10 mouse cellular contexts compared by ENCODE assay signal in the genomic region with DNA sequence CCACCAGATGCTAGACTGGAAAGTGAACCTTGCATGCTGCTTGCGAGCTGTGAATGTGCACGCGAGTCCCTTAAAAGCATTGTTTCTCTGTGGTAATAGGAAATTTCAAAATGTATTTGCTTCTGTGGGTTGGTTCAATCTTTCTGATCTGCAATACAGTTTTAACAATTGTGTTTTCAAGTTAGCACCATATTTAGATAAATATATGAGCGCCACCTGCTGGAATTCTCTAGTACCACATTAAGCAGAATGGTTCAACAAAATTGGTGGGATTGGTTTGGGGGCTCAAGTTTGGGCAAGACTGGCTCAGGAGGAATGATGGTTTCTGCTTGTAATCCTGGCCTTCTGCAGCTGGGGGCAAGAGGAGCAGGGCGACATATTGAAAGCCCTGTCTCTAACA. TPM values are rescaled to one million over a fixed set of nuclear protein-coding genes. Genes with fewer than 3 reads are reported as not detected.
DNase-seq lines count a peak whose midpoint lies in the region; ATAC-seq and TF ChIP-seq lines count a peak whose summit lies in the region.
"Had no signal": no experiment of that assay in that cellular context is flagged by ENCODE, and none has a peak within 500 bp of the region (broad histone marks: within the 10 kb centered on the region; RNA-seq: fewer than 3 reads in every experiment).

No protein-coding gene starts in this region.

- no peak overlapping the region for H3K27ac ChIP-seq in kidney, embryonic 16.5 days (ENCODE audit: low read length)
- no peak overlapping the region for H3K27ac ChIP-seq in limb, embryonic 10.5 days
- H3K27ac ChIP-seq in stomach, postnatal 0 days (replicated peaks), result no peak overlapping the region

- WGBS in kidney, embryonic 16.5 days, result 46% methylated on average over 5 of the region's 5 CpGs
- 52% methylated on average over 5 of the region's 5 CpGs for WGBS in limb, embryonic 10.5 days
- WGBS in stomach, postnatal 0 days, result 45% methylated on average over 5 of the region's 5 CpGs

- no peak for ATAC-seq in CD4-positive, CD25-positive, alpha-beta regulatory T cell, adult 4 months
- no peak for ATAC-seq in kidney, embryonic 16.5 days (ENCODE audit: low FRiP score, low TSS enrichment)
- no peak for ATAC-seq in stomach, postnatal 0 days (ENCODE audit: low FRiP score, low TSS enrichment)

- TF ChIP-seq EP300 in stomach, postnatal 0 days (optimal IDR thresholded peaks at IDR 0.05), result no peak

- no peaks in the 10 kb centered on the region for H3K9me3 ChIP-seq in kidney, embryonic 16.5 days (ENCODE audit: low read length)
- H3K9me3 ChIP-seq in limb, embryonic 10.5 days (replicated peaks), result no peaks in the 10 kb centered on the region
- H3K9me3 ChIP-seq in stomach, postnatal 0 days (ENCODE audit: control insufficient read depth, low read length), result no peaks in the 10 kb centered on the region

- no peak overlapping the region for H3K9ac ChIP-seq in kidney, embryonic 16.5 days (replicated peaks; ENCODE audit: low read length)
- no peak overlapping the region for H3K9ac ChIP-seq in stomach, postnatal 0 days (ENCODE audit: low read length)

- H3K36me3 ChIP-seq in kidney, embryonic 16.5 days (ENCODE audit: insufficient read depth, low read length), result no peaks in the 10 kb centered on the region
- no peaks in the 10 kb centered on the region for H3K36me3 ChIP-seq in limb, embryonic 10.5 days
- H3K36me3 ChIP-seq in stomach, postnatal 0 days (ENCODE audit: control insufficient read depth, insufficient read depth, low read length), result no peaks in the 10 kb centered on the region

- H3K4me1 ChIP-seq in kidney, embryonic 16.5 days (ENCODE audit: insufficient read depth, low read length), result no peaks in the 10 kb centered on the region
- H3K4me1 ChIP-seq in limb, embryonic 10.5 days, result no peaks in the 10 kb centered on the region
- no peaks in the 10 kb centered on the region for H3K4me1 ChIP-seq in stomach, postnatal 0 days (replicated peaks; ENCODE audit: control insufficient read depth, insufficient read depth)

- peak; percentile 80 for TF ChIP-seq CTCF in stomach, postnatal 0 days (IDR thresholded peaks at IDR 0.05; ENCODE audit: low read depth)

- no peak overlapping the region for H3K4me3 ChIP-seq in kidney, embryonic 16.5 days (ENCODE audit: low read length)
- H3K4me3 ChIP-seq in limb, embryonic 10.5 days, result no peak overlapping the region
- H3K4me3 ChIP-seq in stomach, postnatal 0 days (ENCODE audit: low read depth, low read length), result no peak overlapping the region

- H3K27me3 ChIP-seq in kidney, embryonic 16.5 days (ENCODE audit: insufficient read depth, low read length), result no peaks in the 10 kb centered on the region
- H3K27me3 ChIP-seq in limb, embryonic 10.5 days (ENCODE audit: low read depth, poor library complexity, severe bottlenecking), result no peaks in the 10 kb centered on the region
- H3K27me3 ChIP-seq in stomach, postnatal 0 days (ENCODE audit: control insufficient read depth, insufficient read depth, low read length), result no peaks in the 10 kb centered on the region

- no peak overlapping the region for H3K4me2 ChIP-seq in kidney, embryonic 16.5 days (replicated peaks; ENCODE audit: low read depth, low read length)
- H3K4me2 ChIP-seq in stomach, postnatal 0 days (replicated peaks; ENCODE audit: low read depth), result no peak overlapping the region

- DNase-seq in CD4-positive, CD25-positive, alpha-beta regulatory T cell, adult 2 months (ENCODE audit: low read depth, low spot score), result peak; percentile 42
- DNase-seq in kidney, adult 9 months, result peak; percentile 38
- DNase-seq in adipocyte (ENCODE audit: low spot score), result peak; percentile 53
- DNase-seq in frontal cortex, postnatal 36 days (ENCODE audit: low spot score in 2 of 2), result peak; percentile 32 to 69
- peak; percentile 36 for DNase-seq in limb, embryonic 10.5 days (ENCODE audit: low spot score)
- DNase-seq in stomach, postnatal 0 days (ENCODE audit: low spot score), result peak; percentile 24

RNA-seq across cellular contexts. Expression of a gene that starts 46.6 kb away (rescaled TPM):
- not detected for polyA plus RNA-seq in CD4-positive, CD25-positive, alpha-beta regulatory T cell, adult 4 months (2017; shearing (Covaris generic))
- polyA plus RNA-seq in kidney, embryonic 16.5 days (2015; fragmentation: Nextera tagmentation; extraction: Ambion mirVana), result not detected in 2 replicates
- polyA plus RNA-seq in limb, embryonic 10.5 days (2016; fragmentation: Nextera tagmentation; extraction: Ambion mirVana), result not detected in 2 replicates
- polyA plus RNA-seq in stomach, postnatal 0 days (2015; fragmentation: Nextera tagmentation; extraction: Ambion mirVana), result not detected in 2 replicates
- polyA plus RNA-seq: C2C12; lung, embryonic 16.5 days had no signal
